Mouse (Mus musculus) megakaryocyte, embryonic 14.5 days (primary cell): Measurements from ENCODE around the gene Tmc2. TPM values are rescaled to one million over a fixed set of nuclear protein-coding genes. Genes with fewer than 3 reads are reported as not detected.

Source experiments
- H3K27me3 ChIP-seq: replicated peaks from 2 replicates; pipeline ENCODE3; 2012; ENCODE audit warnings: inconsistent platforms
- H3K36me3 ChIP-seq: replicated peaks from 2 replicates; pipeline ENCODE3; 2012; ENCODE audit warnings: low read length, inconsistent platforms, mixed read lengths
- H3K4me1 ChIP-seq: 2 replicates; pipeline ENCODE4 v1.6.1; 2012; ENCODE audit warnings: inconsistent platforms
- H3K4me3 ChIP-seq: replicated peaks from 2 replicates; pipeline ENCODE3; 2012; ENCODE audit warnings: moderate library complexity, mild to moderate bottlenecking, inconsistent platforms
- H3K9me3 ChIP-seq: 2 replicates; pipeline ENCODE4 v1.6.1; 2012; ENCODE audit warnings: inconsistent platforms
- FLI1 ChIP-seq: IDR thresholded peaks from 2 replicates; pipeline ENCODE4 v1.6.1; 2012; ENCODE audit warnings: low read length, inconsistent platforms, mixed read lengths
- GATA1 ChIP-seq: IDR thresholded peaks from 3 replicates; pipeline ENCODE4 v1.6.1; 2012; ENCODE audit warnings: mixed read lengths, low read length, inconsistent platforms, borderline replicate concordance
- polyA plus RNA-seq: library from polyadenylated mRNA; stranded (reverse); fragments of >175 nt; gene quantifications from 2 replicates; pipeline ENCODE4 v1.2.3, GENCODE M21; 2012; ENCODE audit warnings: low replicate concordance; ENCODE audit not compliant: insufficient read depth

The Tmc2 gene
- not detected in 2 replicates for polyA plus RNA-seq

DNA sequence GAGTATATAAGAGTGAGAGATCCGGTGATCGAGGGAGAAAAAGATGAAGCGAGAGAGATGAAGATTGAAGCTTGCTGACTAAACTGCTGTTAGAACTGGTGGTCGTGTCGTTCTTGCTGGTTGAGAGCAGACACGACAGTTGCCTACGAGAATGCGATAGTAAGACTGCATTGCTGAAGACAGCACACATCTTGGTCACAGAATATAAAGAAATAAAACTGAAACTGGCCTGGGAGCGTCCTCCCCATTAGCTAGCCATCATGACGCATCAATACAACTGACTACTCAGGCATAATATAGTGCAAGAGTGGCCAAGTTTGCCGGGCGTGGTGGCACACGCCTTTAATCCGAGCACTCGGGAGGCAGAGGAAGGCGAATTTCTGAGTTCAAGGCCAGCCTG is at the start of gene Tmc2:
TSS of gene Tmc2 (plus strand) at position 301 of the 400 bp plus-strand sequence.
- Histone ChIP-seq H3K4me1 (no peaks in the 10 kb centered on the region), H3K36me3 (no peaks in the 10 kb centered on the region), H3K27me3 (peaks cover 11% of the 10 kb centered on the region), H3K9me3 (peaks cover 26% of the 10 kb centered on the region), H3K4me3 (no peak within 1 kb of the TSS)
- TF ChIP-seq GATA1: no peak
- no peak for TF ChIP-seq FLI1

DNA sequence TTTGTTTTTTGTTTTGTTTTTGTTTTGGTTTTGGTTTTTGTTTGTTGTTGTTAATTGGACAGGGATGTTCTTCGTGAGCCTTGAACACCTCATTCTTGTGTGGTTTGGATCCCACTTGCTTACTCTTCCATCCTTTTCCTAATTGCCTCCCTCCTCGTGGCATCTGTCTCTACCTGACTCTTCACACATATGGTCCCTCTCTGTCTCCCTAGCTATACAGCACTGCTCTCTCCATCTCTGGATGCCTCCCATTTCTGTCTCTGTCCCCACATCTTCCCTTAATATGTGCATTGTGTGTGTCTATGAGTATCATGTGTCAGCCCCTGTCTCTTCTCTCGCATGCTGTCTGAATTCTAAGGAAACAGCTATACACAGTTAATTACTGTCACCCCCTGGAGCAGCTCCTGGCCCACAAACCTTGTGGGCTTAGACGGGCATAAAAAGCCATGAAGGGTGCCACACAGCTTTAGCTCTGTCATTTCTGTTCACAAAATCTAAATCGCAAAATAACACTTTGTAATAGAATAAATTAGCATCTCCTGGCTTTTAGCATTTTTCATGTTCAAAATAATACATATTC is 48.8 kb upstream of the Tmc2 start:
- TF ChIP-seq GATA1 (no peak), FLI1 (no peak)
- Histone ChIP-seq H3K9me3 (no peaks in the 10 kb centered on the region), H3K4me1 (no peaks in the 10 kb centered on the region), H3K27me3 (peaks cover 5% of the 10 kb centered on the region), H3K36me3 (no peaks in the 10 kb centered on the region), H3K4me3 (no peak overlapping the region)

DNA sequence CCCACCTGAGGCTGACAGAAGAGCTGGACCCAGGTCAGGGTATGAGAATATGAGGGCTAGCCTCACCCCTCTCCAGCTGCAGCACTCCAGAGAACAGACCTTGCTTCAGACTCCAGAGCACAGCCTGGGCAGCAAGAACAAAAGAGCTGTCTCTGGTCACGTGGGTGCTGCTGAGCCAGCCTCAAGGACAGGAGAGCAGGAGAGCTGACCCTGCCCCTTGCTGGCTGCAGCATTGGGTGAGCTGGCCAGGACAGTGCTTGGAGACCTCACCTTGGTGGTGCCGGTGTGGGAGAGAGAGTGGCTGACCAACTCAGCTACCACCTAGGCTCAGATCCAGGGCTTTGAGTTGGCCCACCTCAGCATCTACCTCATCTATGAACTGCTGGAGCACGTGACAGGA is 39.8 kb upstream of the Tmc2 start:
- Histone ChIP-seq H3K27me3 (peaks cover 36% of the 10 kb centered on the region), H3K36me3 (no peaks in the 10 kb centered on the region), H3K4me3 (no peak overlapping the region), H3K9me3 (no peaks in the 10 kb centered on the region), H3K4me1 (no peaks in the 10 kb centered on the region)
- TF ChIP-seq GATA1 (no peak), FLI1 (no peak)

DNA sequence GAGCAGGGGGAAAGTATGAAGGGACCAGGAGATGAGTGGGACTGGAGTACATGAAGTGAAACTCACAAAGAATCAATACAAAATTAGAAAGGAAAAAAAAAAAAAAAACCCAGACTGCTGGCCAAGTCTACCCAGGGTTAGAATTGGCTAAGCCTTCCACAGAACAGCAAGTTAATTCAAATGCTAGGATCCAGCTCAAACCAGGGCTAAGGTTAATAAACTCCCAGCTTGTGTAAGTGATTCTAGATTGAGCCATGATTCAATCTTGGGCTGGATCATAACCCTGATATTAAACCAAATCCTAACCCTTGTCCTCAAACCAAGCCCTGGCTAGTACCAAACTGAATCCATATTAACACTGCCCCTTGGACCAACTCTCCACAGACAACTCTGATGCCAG is 39.1 kb upstream of the Tmc2 start:
- no peaks in the 10 kb centered on the region for H3K9me3 ChIP-seq
- H3K27me3 ChIP-seq: peaks cover 36% of the 10 kb centered on the region
- H3K36me3 ChIP-seq: no peaks in the 10 kb centered on the region
- TF ChIP-seq GATA1 (no peak), FLI1 (no peak)
- H3K4me3 ChIP-seq: no peak overlapping the region
- peaks cover 2% of the 10 kb centered on the region; the same call in 1 of the 2 replicates for H3K4me1 ChIP-seq

DNA sequence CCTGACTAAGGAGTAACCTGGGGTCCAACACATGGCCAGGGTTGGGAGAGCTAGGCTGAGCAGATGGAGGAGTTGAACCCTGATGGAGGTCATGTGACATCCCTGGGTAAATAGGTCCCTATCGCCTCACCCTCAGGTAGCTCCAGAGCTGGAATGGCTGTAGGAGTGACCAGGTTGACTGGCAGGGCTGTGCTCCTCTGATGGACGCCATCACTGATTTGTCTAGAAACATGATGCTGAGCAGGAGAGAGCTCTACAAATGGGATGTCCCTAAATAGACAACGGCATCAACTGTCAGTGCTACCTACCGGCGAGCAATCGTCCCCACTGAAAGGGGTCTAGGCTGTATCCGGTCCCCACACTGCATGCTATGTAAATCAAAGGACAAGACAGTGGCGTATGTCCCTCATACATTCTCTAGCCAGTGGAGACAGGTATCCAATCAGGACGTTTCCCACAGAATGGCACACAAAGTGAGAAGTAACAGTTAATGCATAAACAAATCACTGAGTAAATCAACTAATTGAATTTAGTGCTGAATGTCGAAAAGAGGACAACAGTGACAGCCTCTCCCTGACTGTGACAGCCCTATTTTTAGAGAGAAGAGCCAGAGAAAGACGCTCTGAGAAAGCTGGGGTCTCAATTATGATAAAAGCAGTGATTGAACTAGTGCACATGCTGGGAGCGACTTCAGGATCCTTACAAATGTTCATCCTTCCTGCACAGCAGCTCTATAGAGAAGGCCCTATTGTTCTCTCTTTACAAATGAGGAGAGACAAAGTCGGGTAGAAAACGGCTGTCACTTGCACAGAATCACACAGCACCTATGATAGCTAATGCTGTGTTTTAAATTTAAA is 37.5 kb upstream of the Tmc2 start:
- TF ChIP-seq GATA1: no peak
- no peak for TF ChIP-seq FLI1
- Histone ChIP-seq H3K36me3 (no peaks in the 10 kb centered on the region), H3K4me3 (no peak overlapping the region), H3K27me3 (peaks cover 31% of the 10 kb centered on the region), H3K4me1 (peaks cover 5% of the 10 kb centered on the region; the same call in 1 of the 2 replicates), H3K9me3 (no peaks in the 10 kb centered on the region)

DNA sequence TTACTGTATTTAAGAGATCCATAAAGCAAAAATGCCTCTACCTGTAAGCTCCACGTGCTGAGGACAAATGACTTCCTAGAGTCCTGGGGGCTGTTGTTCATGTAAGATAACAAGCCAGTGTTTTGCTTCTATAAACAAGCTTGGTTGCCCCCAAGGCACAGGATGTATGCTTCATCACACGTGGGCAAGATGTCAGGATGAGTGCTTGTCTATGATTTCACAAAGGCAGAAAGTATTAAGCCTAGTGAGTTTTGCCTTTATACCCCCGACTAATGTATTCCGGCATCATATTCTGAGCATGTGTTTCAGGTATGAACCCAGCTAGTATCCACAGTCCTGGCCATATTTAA is 36.9 kb upstream of the Tmc2 start:
- Histone ChIP-seq H3K9me3 (no peaks in the 10 kb centered on the region), H3K4me1 (peaks cover 5% of the 10 kb centered on the region; the same call in 1 of the 2 replicates), H3K36me3 (no peaks in the 10 kb centered on the region), H3K4me3 (no peak overlapping the region), H3K27me3 (peaks cover 31% of the 10 kb centered on the region)
- no peak for TF ChIP-seq FLI1
- no peak for TF ChIP-seq GATA1

DNA sequence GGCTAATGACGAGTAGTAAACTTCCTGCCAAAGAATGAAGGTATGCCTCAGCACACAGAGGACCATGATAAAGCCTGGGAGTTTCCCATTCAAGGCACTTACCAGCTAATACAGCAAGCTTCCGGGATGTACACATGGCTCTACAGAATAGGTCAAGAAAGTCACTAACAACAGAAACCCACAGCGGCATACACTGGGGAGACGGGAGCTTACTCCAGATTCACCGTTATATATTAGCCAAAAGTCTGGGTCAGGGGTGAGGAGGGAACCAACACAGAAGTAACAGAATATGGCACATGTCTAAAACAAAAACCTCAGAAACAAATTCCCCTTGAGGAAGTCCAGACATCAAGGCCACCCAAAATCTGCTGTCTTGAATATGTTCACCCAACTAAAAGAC is 32.3 kb upstream of the Tmc2 start:
- Histone ChIP-seq H3K4me1 (peaks cover 8% of the 10 kb centered on the region; the same call in 1 of the 2 replicates), H3K4me3 (no peak overlapping the region), H3K36me3 (peaks cover 26% of the 10 kb centered on the region), H3K9me3 (no peaks in the 10 kb centered on the region), H3K27me3 (peaks cover 7% of the 10 kb centered on the region)
- no peak for TF ChIP-seq GATA1
- no peak for TF ChIP-seq FLI1

DNA sequence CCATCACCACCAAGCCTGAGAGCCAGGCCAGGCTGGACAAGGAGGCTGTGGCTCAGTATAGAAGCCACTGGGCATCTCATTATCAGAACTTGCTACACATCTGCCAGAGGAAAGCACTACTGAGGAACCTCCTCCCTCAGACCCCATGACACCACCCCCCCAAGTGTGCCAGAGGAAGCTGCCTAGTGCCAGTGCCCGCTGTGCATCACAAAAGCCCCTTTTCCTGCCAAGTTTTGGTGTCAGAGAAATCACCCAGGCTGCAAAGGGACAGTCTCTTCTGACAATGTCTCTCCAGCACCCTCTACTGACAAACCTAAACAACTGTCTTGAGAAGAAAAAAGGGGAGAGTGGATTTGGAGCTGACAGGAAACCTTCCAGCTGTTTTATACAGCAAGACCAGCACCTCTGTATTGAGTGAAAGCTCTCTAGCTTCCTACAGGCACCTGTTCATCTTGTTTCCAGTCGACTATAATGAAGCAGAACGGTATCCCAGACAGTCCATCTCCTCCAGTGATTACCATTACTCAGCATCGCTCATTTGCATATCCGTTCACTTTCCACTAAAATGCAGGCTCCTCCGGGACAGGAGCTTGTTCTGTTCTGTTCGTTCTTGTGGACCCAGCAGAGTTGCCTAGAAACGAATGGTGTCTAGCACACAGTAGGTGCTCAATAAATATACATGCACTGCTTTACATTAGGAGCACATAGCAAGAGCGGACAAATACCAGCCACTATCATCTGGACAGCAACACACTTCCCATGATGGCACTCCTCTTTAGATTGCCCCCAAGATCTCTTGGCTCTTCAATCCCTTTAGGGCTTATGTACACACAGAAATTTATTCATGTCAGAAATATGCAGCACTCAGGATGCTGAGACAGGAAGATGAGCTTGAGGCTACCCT is 28.4 kb upstream of the Tmc2 start:
- H3K4me1 ChIP-seq: 0 out of 2 replicates have a peak, but pooled peaks cover 3% of the 10 kb centered on the region
- no peak for TF ChIP-seq FLI1
- no peak for TF ChIP-seq GATA1
- H3K27me3 ChIP-seq: no peaks in the 10 kb centered on the region
- H3K9me3 ChIP-seq: no peaks in the 10 kb centered on the region
- H3K36me3 ChIP-seq: peaks cover 63% of the 10 kb centered on the region
- no peak overlapping the region for H3K4me3 ChIP-seq

DNA sequence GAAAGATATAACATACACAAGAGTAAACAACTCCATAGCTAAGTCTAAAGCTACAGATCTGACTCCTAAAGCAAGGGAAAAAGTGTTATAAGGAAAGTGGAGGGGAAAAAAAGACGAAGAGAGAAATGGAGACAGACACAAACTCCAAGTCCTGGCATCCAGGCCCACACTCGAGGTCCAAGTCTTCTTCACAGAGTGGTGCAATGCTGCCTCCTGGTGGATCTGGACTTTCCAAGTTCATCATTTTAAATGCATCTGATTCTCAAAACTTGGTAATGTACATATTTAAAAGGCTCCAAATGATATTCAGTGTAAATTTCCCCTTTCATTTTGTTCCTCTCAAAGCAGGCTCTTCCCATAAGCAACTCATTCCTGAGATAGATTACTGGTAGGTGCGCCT is 27.1 kb upstream of the Tmc2 start:
- Histone ChIP-seq H3K9me3 (no peaks in the 10 kb centered on the region), H3K27me3 (no peaks in the 10 kb centered on the region), H3K4me3 (no peak overlapping the region), H3K4me1 (peaks cover 9% of the 10 kb centered on the region; the same call in 1 of the 2 replicates), H3K36me3 (peaks cover 76% of the 10 kb centered on the region)
- TF ChIP-seq FLI1: no peak
- no peak for TF ChIP-seq GATA1

DNA sequence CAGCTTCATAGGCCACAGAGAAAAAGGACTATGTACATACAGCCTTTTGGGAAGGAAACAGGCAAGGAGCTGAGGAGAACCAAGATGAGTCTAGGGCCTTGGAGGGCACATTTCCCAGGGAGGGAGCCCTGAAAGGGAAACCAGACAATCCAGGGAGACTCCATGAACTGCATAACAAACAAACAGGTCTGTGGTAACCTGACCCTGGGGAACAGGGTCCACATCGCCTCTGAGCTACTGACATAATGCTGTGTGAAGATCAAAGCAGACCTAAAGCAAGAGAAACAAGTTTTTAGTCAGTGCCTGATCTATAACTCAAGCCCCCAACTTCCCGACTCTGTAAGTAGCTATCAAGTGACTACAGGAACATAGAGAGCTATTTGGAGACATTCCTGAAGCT is 23.3 kb upstream of the Tmc2 start:
- Histone ChIP-seq H3K4me3 (no peak overlapping the region), H3K36me3 (peaks cover 97% of the 10 kb centered on the region), H3K4me1 (peaks cover 17% of the 10 kb centered on the region), H3K9me3 (no peaks in the 10 kb centered on the region), H3K27me3 (no peaks in the 10 kb centered on the region)
- TF ChIP-seq GATA1: no peak
- TF ChIP-seq FLI1: no peak
